Mouse (Mus musculus) liver, adult 2 months (tissue): ENCODE measurements at regions not wholly inside any gene's neighbourhood (a gene's known extent, or its start where the extent isn't known, plus 50 kb on each side); places are given as distances from the start of the nearest gene placed in this dataset.

Experiments
- CTCF ChIP-seq: fragments of 200-500 bp; IDR thresholded peaks from 2 replicates; pipeline ENCODE4 v1.5.1; 2011; ENCODE audit warnings: low read depth, low read length, control low read depth
- POLR2A ChIP-seq: fragments of 200-500 bp; IDR thresholded peaks from 2 replicates; pipeline ENCODE4 v1.6.1; 2011; ENCODE audit warnings: low read length, control low read depth; ENCODE audit not compliant: insufficient read depth; ENCODE audit errors: extremely low read depth

- TF ChIP-seq POLR2A (no peak), CTCF (no peak)
These were observed 340.4 kb downstream of the Phf14 start for GRCm38 (mm10) chr6:12247975-12248374.
